Mouse (Mus musculus) left cerebral cortex, adult 18-20 months (tissue): ENCODE data around the gene Acer3. TPM values are rescaled to one million over a fixed set of nuclear protein-coding genes. Genes with fewer than 3 reads are reported as not detected.

Source experiments
- DNase-seq, 2 experiments: peaks; one replicate each; pipeline ENCODE4 v3.0.0; 2021 to 2022; ENCODE audit warnings: low spot score in 2 of 2, mixed read lengths in 1 of 2
- total RNA-seq, 2 experiments: library from RNA; stranded (reverse); gene quantifications; 2 replicates each; pipeline ENCODE4 v1.2.3; 2021

Acer3 gene
- total RNA-seq, 2 experiments from 2014 or later = 20.8 to 25.0 TPM

DNA sequence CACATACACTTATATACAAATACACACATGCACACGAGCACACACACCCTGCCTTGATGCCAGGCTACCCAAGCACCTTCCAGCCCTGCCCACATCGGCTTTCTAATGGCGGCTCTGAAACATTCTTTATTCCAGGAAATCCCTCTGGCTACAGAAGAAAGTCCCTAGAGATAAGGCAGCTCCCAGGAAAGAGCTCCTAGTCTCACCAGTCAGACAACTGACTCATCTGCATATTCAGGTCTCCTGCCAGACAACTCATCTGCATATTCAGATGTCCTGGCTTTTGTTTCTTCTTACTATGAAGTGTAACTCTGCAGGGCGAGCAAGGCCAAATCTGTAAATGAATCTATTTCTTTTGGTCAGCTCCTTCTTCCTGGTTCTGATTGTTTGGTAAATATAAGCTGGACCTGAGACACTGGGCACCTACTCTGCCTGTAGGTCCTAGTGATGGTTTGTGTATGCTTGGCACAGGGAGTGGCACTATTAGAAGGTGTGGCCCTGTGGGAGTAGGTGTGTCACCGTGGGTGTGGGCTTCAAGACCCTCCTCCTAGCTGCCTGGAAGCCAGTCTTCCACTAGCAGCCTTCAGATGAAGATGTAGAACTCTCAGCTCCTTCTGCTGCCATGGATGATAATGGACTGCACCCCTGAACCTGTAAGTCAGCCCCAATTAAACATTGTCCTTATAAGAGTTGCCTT is 163.2 kb downstream of the Acer3 start:
- no peak for DNase-seq

Other genes with a start within 250 kb of the Acer3 start
- gene Myo7a, start 201.7 kb downstream of the Acer3 start, total RNA-seq = 10 to 100 TPM in 1 of 2 experiments, 1 to 10 TPM in 1; 9.9 to 10.3 TPM
- gene Omp, start 175.7 kb downstream of the Acer3 start, total RNA-seq = under 1 TPM; 0.60 to 0.66 TPM
- gene Capn5, start 142.9 kb downstream of the Acer3 start, total RNA-seq = 10 to 100 TPM; 30.4 to 35.0 TPM
- gene B3gnt6, start 121.7 kb downstream of the Acer3 start, total RNA-seq = under 1 TPM; 0.21 to 0.42 TPM
- 1 to 10 TPM; 2.1 to 3.1 TPM for gene Tsku, start 40.1 kb upstream of the Acer3 start, total RNA-seq
- not detected for gene Gucy2d, start 119.2 kb upstream of the Acer3 start, total RNA-seq
- gene Lrrc32, start 168.1 kb upstream of the Acer3 start, total RNA-seq = 1 to 10 TPM; 5.9 to 6.4 TPM